ENCODE assay signal across 20 mouse cellular contexts in the genomic region with DNA sequence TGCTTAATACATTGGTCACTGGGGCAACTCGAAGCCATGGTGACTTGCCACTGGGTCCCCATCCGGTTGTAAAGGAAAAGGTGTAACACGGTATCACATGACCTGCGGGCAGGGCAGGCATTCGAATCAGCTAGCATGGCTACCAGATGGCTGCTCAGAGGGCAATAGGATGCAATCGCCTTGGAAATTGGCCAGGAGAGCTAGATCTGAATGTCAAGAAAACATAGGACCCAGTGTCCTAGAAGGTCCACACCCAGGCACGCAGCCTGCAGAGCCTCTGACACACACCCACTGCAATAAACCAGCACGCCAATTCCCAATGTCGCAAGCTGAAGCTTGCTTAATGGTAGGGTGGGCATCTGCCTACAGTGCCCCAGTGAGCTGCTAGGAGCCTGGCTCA. TPM values are rescaled to one million over a fixed set of nuclear protein-coding genes. Genes with fewer than 3 reads are reported as not detected.
DNase-seq lines count a peak whose midpoint lies in the region; ATAC-seq and TF ChIP-seq lines count a peak whose summit lies in the region.
"Had no signal": no experiment of that assay in that cellular context is flagged by ENCODE, and none has a peak within 500 bp of the region (broad histone marks: within the 10 kb centered on the region; RNA-seq: fewer than 3 reads in every experiment).

No protein-coding gene starts in this region.

- peak; percentile 13 for DNase-seq in adrenal gland, adult 2 months
- no peak for DNase-seq in adrenal gland, adult 18-20 months (ENCODE audit: low spot score in 2 of 2)
- no peak for DNase-seq in liver, embryonic 11.5 days (ENCODE audit: low spot score)
- DNase-seq in fat pad, adult 2 months (ENCODE audit: extremely low read depth, low read depth, low spot score) = peak; percentile 92
- DNase-seq in kidney, postnatal 10 days = no peak
- no peak for DNase-seq in forebrain, embryonic 10.5 days (ENCODE audit: extremely low spot score, low spot score)
- DNase-seq: cerebellum, adult 11 months; heart, adult 11 months; kidney, adult 2 months; kidney, postnatal 4 days; retina, postnatal 1 day; thymus, postnatal 36 days had no signal

- H3K27me3 ChIP-seq in liver, embryonic 16.5 days (ENCODE audit: control insufficient read depth, insufficient read depth, low read depth, low read length) = no peaks in the 10 kb centered on the region
- no peaks in the 10 kb centered on the region for H3K27me3 ChIP-seq in liver, embryonic 11.5 days (replicated peaks; ENCODE audit: control insufficient read depth, insufficient read depth, low read length)
- no peaks in the 10 kb centered on the region for H3K27me3 ChIP-seq in myocyte (ENCODE audit: control insufficient read depth, insufficient read depth, insufficient read length)
- H3K27me3 ChIP-seq in forebrain, embryonic 10.5 days (ENCODE audit: poor library complexity, severe bottlenecking) = no peaks in the 10 kb centered on the region
- H3K27me3 ChIP-seq: CH12.LX; embryonic facial prominence, embryonic 15.5 days; forebrain, embryonic 15.5 days; hindbrain, embryonic 12.5 days had no signal

- peaks cover 3% of the 10 kb centered on the region for H3K4me1 ChIP-seq in liver, embryonic 16.5 days (ENCODE audit: control insufficient read depth, low read depth, low read length)
- H3K4me1 ChIP-seq in liver, embryonic 11.5 days (replicated peaks; ENCODE audit: control insufficient read depth, insufficient read depth, low read length) = no peaks in the 10 kb centered on the region
- H3K4me1 ChIP-seq in forebrain, embryonic 10.5 days = no peaks in the 10 kb centered on the region
- H3K4me1 ChIP-seq: forebrain, embryonic 15.5 days; hindbrain, embryonic 12.5 days had no signal

- H3K4me3 ChIP-seq in liver, embryonic 16.5 days (ENCODE audit: low read depth, low read length) = no peak overlapping the region
- H3K4me3 ChIP-seq in liver, embryonic 11.5 days (ENCODE audit: low read depth, low read length) = no peak overlapping the region
- H3K4me3 ChIP-seq in myocyte = no peak overlapping the region
- H3K4me3 ChIP-seq in forebrain, embryonic 10.5 days = no peak overlapping the region
- H3K4me3 ChIP-seq: embryonic facial prominence, embryonic 15.5 days; forebrain, embryonic 15.5 days; hindbrain, embryonic 12.5 days had no signal

- ATAC-seq in liver, embryonic 16.5 days (ENCODE audit: low read depth) = peak; percentile 63; the same call in 1 of the 2 replicates
- ATAC-seq in liver, embryonic 11.5 days (replicated peaks; ENCODE audit: low FRiP score) = no peak
- ATAC-seq: forebrain, embryonic 15.5 days had no signal

- no peak overlapping the region for H3K9ac ChIP-seq in liver, embryonic 16.5 days (ENCODE audit: low read depth, low read length)
- no peak overlapping the region for H3K9ac ChIP-seq in liver, embryonic 11.5 days (ENCODE audit: low read depth, low read length)
- H3K9ac ChIP-seq: embryonic facial prominence, embryonic 15.5 days; forebrain, embryonic 15.5 days; hindbrain, embryonic 12.5 days had no signal

- H3K9me3 ChIP-seq in liver, embryonic 16.5 days (replicated peaks; ENCODE audit: control insufficient read depth, low read length) = no peaks in the 10 kb centered on the region
- H3K9me3 ChIP-seq in liver, embryonic 11.5 days (ENCODE audit: control insufficient read depth, low read length) = no peaks in the 10 kb centered on the region
- H3K9me3 ChIP-seq in forebrain, embryonic 10.5 days = no peaks in the 10 kb centered on the region
- H3K9me3 ChIP-seq: embryonic facial prominence, embryonic 15.5 days; forebrain, embryonic 15.5 days; hindbrain, embryonic 12.5 days had no signal

- no peak overlapping the region for H3ac ChIP-seq in myocyte (ENCODE audit: control insufficient read depth, insufficient read length)

- WGBS in liver, embryonic 16.5 days (ENCODE audit: insufficient replicate concordance) = 60% methylated on average over 9 of the region's 9 CpGs
- WGBS in liver, embryonic 11.5 days = 76% methylated on average over 9 of the region's 9 CpGs
- WGBS in forebrain, embryonic 10.5 days = 88% methylated on average over 9 of the region's 9 CpGs

- no peak for TF ChIP-seq POLR2A in myocyte (IDR thresholded peaks at IDR 0.05; ENCODE audit: insufficient read length, low read depth)

- no peaks in the 10 kb centered on the region for H3K79me2 ChIP-seq in myocyte (ENCODE audit: control insufficient read depth, insufficient read depth)

- H3K27ac ChIP-seq in liver, embryonic 16.5 days (ENCODE audit: low read length) = no peak overlapping the region
- H3K27ac ChIP-seq in liver, embryonic 11.5 days (ENCODE audit: low read depth, low read length) = no peak overlapping the region
- H3K27ac ChIP-seq in forebrain, embryonic 10.5 days = no peak overlapping the region
- H3K27ac ChIP-seq: embryonic facial prominence, embryonic 15.5 days; forebrain, embryonic 15.5 days had no signal

- no peak overlapping the region for H3K4me2 ChIP-seq in liver, embryonic 16.5 days (ENCODE audit: low read depth, low read length)
- no peak overlapping the region for H3K4me2 ChIP-seq in liver, embryonic 11.5 days
- H3K4me2 ChIP-seq in myocyte (ENCODE audit: low read depth) = no peak overlapping the region
- H3K4me2 ChIP-seq: embryonic facial prominence, embryonic 15.5 days; forebrain, embryonic 15.5 days; hindbrain, embryonic 12.5 days had no signal

- no peaks in the 10 kb centered on the region for H3K36me3 ChIP-seq in liver, embryonic 16.5 days (ENCODE audit: control insufficient read depth, insufficient read depth)
- no peaks in the 10 kb centered on the region for H3K36me3 ChIP-seq in liver, embryonic 11.5 days (ENCODE audit: control insufficient read depth, insufficient read depth, low read length)
- no peaks in the 10 kb centered on the region for H3K36me3 ChIP-seq in myocyte (ENCODE audit: control insufficient read depth, insufficient read depth)
- H3K36me3 ChIP-seq in forebrain, embryonic 10.5 days (replicated peaks) = no peaks in the 10 kb centered on the region
- H3K36me3 ChIP-seq: embryonic facial prominence, embryonic 15.5 days; forebrain, embryonic 15.5 days; hindbrain, embryonic 12.5 days had no signal

TF ChIP-seq in myocyte, 11 proteins besides CTCF, POLR2A, EP300 and RAD21:
- TF ChIP-seq CEBPB (IDR thresholded peaks at IDR 0.05; ENCODE audit: insufficient read depth, poor library complexity, severe bottlenecking) (0 out of 2 replicates have a peak, but pooled peaks have one; percentile 57), SRF (IDR thresholded peaks at IDR 0.05; ENCODE audit: control insufficient read depth, insufficient read length, low read depth) (no peak)

RNA-seq across cellular contexts. Expression of a gene that starts 4.7 kb away (rescaled TPM):
- 1 to 10 TPM; 7.4 to 9.4 TPM for total RNA-seq in adrenal gland, adult 2 months (2021)
- 20.5 and 22.4 TPM in 2 replicates for polyA plus RNA-seq in adrenal gland, adult 2 months (2012; rRNA removed)
- total RNA-seq in adrenal gland, adult 18-20 months (2021) = 10 to 100 TPM; 10.3 to 14.0 TPM
- 6.2 and 22.3 TPM in 2 replicates for polyA plus RNA-seq in liver, embryonic 16.5 days (2015; fragmentation: Nextera tagmentation; extraction: Ambion mirVana)
- 2.9 and 5.1 TPM in 2 replicates for polyA plus RNA-seq in liver, embryonic 11.5 days (2014; fragmentation: Nextera tagmentation; extraction: Ambion mirVana)
- polyA plus RNA-seq in myocyte (2012; fragmentation: generic; extraction: Trizol) = 3.0 TPM
- polyA plus RNA-seq in forebrain, embryonic 10.5 days (2016; fragmentation: Nextera tagmentation; extraction: Ambion mirVana) = 2.9 and 3.1 TPM in 2 replicates

RNA-seq across cellular contexts. Expression of a gene that starts 13.3 kb away (rescaled TPM):
- 100 to 1,000 TPM; 520 to 711 TPM for total RNA-seq in adrenal gland, adult 2 months (2021)
- 486 and 560 TPM in 2 replicates for polyA plus RNA-seq in adrenal gland, adult 2 months (2012; rRNA removed)
- total RNA-seq in adrenal gland, adult 18-20 months (2021) = 100 to 1,000 TPM; 474 to 780 TPM
- polyA plus RNA-seq in liver, embryonic 16.5 days (2015; fragmentation: Nextera tagmentation; extraction: Ambion mirVana) = 172 and 201 TPM in 2 replicates
- polyA plus RNA-seq in liver, embryonic 11.5 days (2014; fragmentation: Nextera tagmentation; extraction: Ambion mirVana) = 107 TPM in 2 replicates
- polyA plus RNA-seq in myocyte (2012; fragmentation: generic; extraction: Trizol) = 132 TPM
- 68.5 and 72.0 TPM in 2 replicates for polyA plus RNA-seq in forebrain, embryonic 10.5 days (2016; fragmentation: Nextera tagmentation; extraction: Ambion mirVana)

RNA-seq across cellular contexts. Expression of a gene that starts 25.3 kb away (rescaled TPM):
- total RNA-seq in adrenal gland, adult 2 months (2021) = under 1 TPM; 0.69 to 0.81 TPM
- polyA plus RNA-seq in adrenal gland, adult 2 months (2012; rRNA removed) = 0.97 and 2.8 TPM in 2 replicates
- under 1 TPM in 1 of 2 experiments, not detected in 1; 0.54 TPM for total RNA-seq in adrenal gland, adult 18-20 months (2021)
- 0.16 and 0.19 TPM in 2 replicates for polyA plus RNA-seq in liver, embryonic 16.5 days (2015; fragmentation: Nextera tagmentation; extraction: Ambion mirVana)
- polyA plus RNA-seq in liver, embryonic 11.5 days (2014; fragmentation: Nextera tagmentation; extraction: Ambion mirVana) = not detected in 2 replicates
- 0.50 TPM for polyA plus RNA-seq in myocyte (2012; fragmentation: generic; extraction: Trizol)
- 0.26 and 0.42 TPM in 2 replicates for polyA plus RNA-seq in forebrain, embryonic 10.5 days (2016; fragmentation: Nextera tagmentation; extraction: Ambion mirVana)
- total RNA-seq: CH12.LX; liver, adult 2 months; megakaryocyte-erythroid progenitor cell, adult 5-6 weeks had no signal
- polyA plus RNA-seq: liver, adult 2 months had no signal

RNA-seq across cellular contexts. Expression of a gene that starts 30.0 kb away (rescaled TPM):
- 100 to 1,000 TPM; 382 to 408 TPM for total RNA-seq in adrenal gland, adult 2 months (2021)
- polyA plus RNA-seq in adrenal gland, adult 2 months (2012; rRNA removed) = 119 and 120 TPM in 2 replicates
- total RNA-seq in adrenal gland, adult 18-20 months (2021) = 100 to 1,000 TPM; 327 to 346 TPM
- 69.0 and 80.7 TPM in 2 replicates for polyA plus RNA-seq in liver, embryonic 16.5 days (2015; fragmentation: Nextera tagmentation; extraction: Ambion mirVana)
- polyA plus RNA-seq in liver, embryonic 11.5 days (2014; fragmentation: Nextera tagmentation; extraction: Ambion mirVana) = 238 and 279 TPM in 2 replicates
- polyA plus RNA-seq in myocyte (2012; fragmentation: generic; extraction: Trizol) = 230 TPM
- polyA plus RNA-seq in forebrain, embryonic 10.5 days (2016; fragmentation: Nextera tagmentation; extraction: Ambion mirVana) = 325 and 336 TPM in 2 replicates

RNA-seq across cellular contexts. Expression of a gene that starts 42.9 kb away (rescaled TPM):
- total RNA-seq in adrenal gland, adult 2 months (2021) = under 1 TPM in 1 of 2 experiments, not detected in 1; 0.14 TPM
- polyA plus RNA-seq in adrenal gland, adult 2 months (2012; rRNA removed) = 0.48 and 0.80 TPM in 2 replicates
- under 1 TPM; 0.16 to 0.17 TPM for total RNA-seq in adrenal gland, adult 18-20 months (2021)
- 0.09 and 0.12 TPM in 2 replicates for polyA plus RNA-seq in liver, embryonic 16.5 days (2015; fragmentation: Nextera tagmentation; extraction: Ambion mirVana)
- 0.21 and 0.37 TPM in 2 replicates for polyA plus RNA-seq in liver, embryonic 11.5 days (2014; fragmentation: Nextera tagmentation; extraction: Ambion mirVana)
- 0.24 TPM for polyA plus RNA-seq in myocyte (2012; fragmentation: generic; extraction: Trizol)
- 0.21 and 0.43 TPM in 2 replicates for polyA plus RNA-seq in forebrain, embryonic 10.5 days (2016; fragmentation: Nextera tagmentation; extraction: Ambion mirVana)
- total RNA-seq: liver, adult 2 months; megakaryocyte-erythroid progenitor cell, adult 5-6 weeks had no signal

Comparison
In these comparisons a context has a peak if more than half of its experiments do, and no peak if none do; other contexts are left out.
1. DNase-seq: peak in adrenal gland, adult 2 months (single experiment) and fat pad, adult 2 months (single experiment); none in adrenal gland, adult 18-20 months (0 of 2), liver, embryonic 11.5 days (single experiment), kidney, postnatal 10 days (single experiment) and forebrain, embryonic 10.5 days (single experiment).